Mouse (Mus musculus) ES-E14 (cell line): Measurements from ENCODE around the gene Map4k4.

ENCODE experiments used
- CHD2 ChIP-seq: IDR thresholded peaks from 2 replicates; pipeline ENCODE4 v1.6.1; 2014; ENCODE audit warnings: mild to moderate bottlenecking, low read depth, low read length, inconsistent platforms
- MAFK ChIP-seq: IDR thresholded peaks from 2 replicates; pipeline ENCODE4 v1.6.1; 2014; ENCODE audit warnings: mild to moderate bottlenecking, low read depth, low read length, inconsistent platforms; ENCODE audit not compliant: insufficient read depth
- ZC3H11A ChIP-seq: IDR thresholded peaks from 2 replicates; pipeline ENCODE4 v1.6.1; 2012; ENCODE audit warnings: low read depth, mild to moderate bottlenecking, inconsistent platforms, low read length, borderline replicate concordance
- ZNF384 ChIP-seq: IDR thresholded peaks from 2 replicates; pipeline ENCODE4 v1.6.1; 2012; ENCODE audit warnings: low read depth, low read length, inconsistent platforms

DNA sequence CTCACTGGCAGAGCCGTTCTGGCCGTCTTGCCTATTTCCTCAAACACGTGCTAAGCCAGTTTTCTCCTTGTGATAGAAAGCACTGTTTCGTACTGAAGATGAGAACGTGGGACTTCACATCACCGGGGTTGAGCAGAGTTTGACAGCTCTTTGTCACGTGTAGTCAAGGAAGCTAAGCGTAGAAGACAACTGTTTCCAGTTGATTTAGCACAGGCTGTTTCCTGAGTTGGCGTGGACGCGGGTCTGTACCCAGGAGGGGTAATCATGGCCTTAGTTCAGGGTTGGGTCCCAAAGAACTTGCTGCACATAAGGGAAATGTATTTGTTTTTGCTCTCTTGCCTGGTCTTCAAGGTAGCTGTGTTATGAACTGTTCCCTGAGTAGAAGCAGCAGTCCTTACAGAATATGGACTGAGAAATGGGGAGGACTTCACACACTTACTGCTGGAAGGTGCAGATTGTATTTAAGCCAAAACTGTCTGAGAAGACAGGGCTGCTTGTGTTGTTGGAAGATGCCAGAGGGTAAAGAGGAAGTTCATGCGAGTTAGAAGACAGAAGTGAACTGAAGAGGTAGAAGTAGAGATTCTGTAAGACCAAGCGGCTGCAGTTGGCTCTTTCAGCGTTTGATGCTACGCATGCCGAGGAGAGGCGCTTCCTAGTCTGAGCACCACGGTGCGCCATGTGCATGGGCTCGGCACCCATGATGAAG is 78.2 kb downstream of the Map4k4 start:
- no peak for TF ChIP-seq CHD2
- TF ChIP-seq MAFK, result no peak
- no peak for TF ChIP-seq ZC3H11A
- TF ChIP-seq ZNF384, result no peak
